Mouse (Mus musculus) ES-E14 (cell line): Measurements from ENCODE around the gene Cntnap4.

ENCODE experiments used
- CHD2 ChIP-seq: IDR thresholded peaks from 2 replicates; pipeline ENCODE4 v1.6.1; 2014; ENCODE audit warnings: mild to moderate bottlenecking, low read depth, low read length, inconsistent platforms
- HCFC1 ChIP-seq: IDR thresholded peaks from 2 replicates; pipeline ENCODE4 v1.6.1; 2012; ENCODE audit warnings: low read length, inconsistent platforms, borderline replicate concordance; ENCODE audit not compliant: insufficient read depth
- ZC3H11A ChIP-seq: IDR thresholded peaks from 2 replicates; pipeline ENCODE4 v1.6.1; 2012; ENCODE audit warnings: low read depth, mild to moderate bottlenecking, inconsistent platforms, low read length, borderline replicate concordance
- ZNF384 ChIP-seq: IDR thresholded peaks from 2 replicates; pipeline ENCODE4 v1.6.1; 2012; ENCODE audit warnings: low read depth, low read length, inconsistent platforms

DNA sequence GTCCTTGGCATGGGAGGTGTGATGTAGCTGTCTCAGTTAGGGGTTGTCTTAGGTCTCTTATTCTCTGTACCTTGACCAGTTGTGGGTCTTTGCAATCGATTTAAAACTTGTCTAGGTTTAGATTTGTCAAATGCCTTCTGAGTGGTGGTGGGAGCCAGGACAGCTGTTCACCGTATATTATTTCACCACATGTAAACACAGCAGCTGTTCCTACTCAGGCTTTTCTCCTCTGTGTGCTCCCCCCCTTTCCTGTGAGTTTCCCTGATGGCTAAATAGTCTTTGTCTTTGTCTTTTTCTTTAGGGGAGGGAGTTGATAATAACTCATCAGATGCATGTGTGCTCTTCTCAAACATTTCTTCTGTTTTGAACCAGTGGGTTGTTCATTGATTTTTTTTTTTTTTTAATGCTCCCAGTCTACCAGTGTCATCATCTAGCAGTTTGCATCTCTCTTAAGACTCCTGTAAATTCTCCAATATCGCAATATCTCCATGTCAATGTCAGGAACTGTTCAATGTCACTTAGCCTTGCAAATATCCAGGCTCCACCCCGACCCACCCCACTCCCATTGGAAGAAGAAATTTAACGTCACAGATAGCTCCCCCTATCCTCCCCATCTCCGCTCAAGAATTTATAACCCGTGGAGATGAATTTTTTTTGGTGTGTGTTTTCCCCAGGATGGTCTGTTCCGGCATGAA, 18.7 kb downstream of the Cntnap4 start:
- TF ChIP-seq ZC3H11A (no peak), ZNF384 (no peak), CHD2 (no peak), HCFC1 (no peak)
